Comparison of ENCODE assay signal across 8 mouse cellular contexts in genomic region chr10:118121047-118121936, GRCm38 (mm10). TPM values are rescaled to one million over a fixed set of nuclear protein-coding genes. Genes with fewer than 3 reads are reported as not detected.
DNase-seq lines count a peak whose midpoint lies in the region; ATAC-seq lines count a peak whose summit lies in the region.

No protein-coding gene starts in this region.

- H3K36me3 ChIP-seq in embryonic facial prominence, embryonic 14.5 days (ENCODE audit: control insufficient read depth, insufficient read depth, low read length) = no peaks in the 10 kb centered on the region

- H3K4me1 ChIP-seq in embryonic facial prominence, embryonic 14.5 days (ENCODE audit: control insufficient read depth, insufficient read depth, low read length) = peaks cover 3% of the 10 kb centered on the region; the same call in 1 of the 2 replicates

- intact Hi-C loops in heart, postnatal 14 days (cut with DNase I) = no loop called here

- H3K9me3 ChIP-seq in embryonic facial prominence, embryonic 14.5 days (ENCODE audit: control insufficient read depth, low read length) = no peaks in the 10 kb centered on the region

- peak overlapping the region; percentile 28 for H3K4me2 ChIP-seq in embryonic facial prominence, embryonic 14.5 days (ENCODE audit: low read depth, low read length)

- H3K27me3 ChIP-seq in embryonic facial prominence, embryonic 14.5 days (replicated peaks; ENCODE audit: control insufficient read depth, insufficient read depth, low read length) = no peaks in the 10 kb centered on the region

- 66% methylated on average over 25 of the region's 25 CpGs for whole genome bisulfite sequencing in embryonic facial prominence, embryonic 14.5 days

- peak overlapping the region; percentile 54; the same call in 1 of the 2 replicates for H3K27ac ChIP-seq in embryonic facial prominence, embryonic 14.5 days (replicated peaks; ENCODE audit: low read depth, low read length)

- no peak overlapping the region for H3K4me3 ChIP-seq in embryonic facial prominence, embryonic 14.5 days (ENCODE audit: low read depth, low read length)

- ATAC-seq in embryonic facial prominence, embryonic 14.5 days (ENCODE audit: low read depth) = peak; percentile 63
- peak; percentile 87 for ATAC-seq in megakaryocyte, adult 5-6 weeks (ENCODE audit: poor library complexity, severe bottlenecking)
- ATAC-seq in megakaryocyte-erythroid progenitor cell, adult 5-6 weeks (replicated peaks; ENCODE audit: low FRiP score, low TSS enrichment, poor library complexity, severe bottlenecking) = no peak

- peak; percentile 89 for DNase-seq in 416B (ENCODE audit: low read depth)
- DNase-seq in embryonic facial prominence, embryonic 14.5 days (ENCODE audit: low spot score) = peak; percentile 79
- peak; percentile 34 to 36 for DNase-seq in heart, postnatal 14 days
- DNase-seq in right cerebral cortex, postnatal 36 days (ENCODE audit: low spot score in 2 of 2) = no peak
- DNase-seq in left cerebral cortex, adult 8-10 months (ENCODE audit: low spot score in 2 of 2) = no peak
- no peak for DNase-seq in c-Kit-positive CD71-positive TER-119-positive erythroid progenitor cells, embryonic 14.5 days (ENCODE audit: low spot score)

- H3K9ac ChIP-seq in embryonic facial prominence, embryonic 14.5 days (ENCODE audit: low read depth, low read length) = no peak overlapping the region

RNA-seq across cellular contexts. Expression of gene Mdm1, which starts 20.3 kb away (rescaled TPM):
- 27.2 and 31.7 TPM in 2 replicates for polyA plus RNA-seq in embryonic facial prominence, embryonic 14.5 days (2014; fragmentation: Nextera tagmentation; extraction: Ambion mirVana)
- 1 to 10 TPM; 4.5 to 5.2 TPM for total RNA-seq in heart, postnatal 14 days (2021)
- total RNA-seq in megakaryocyte, adult 5-6 weeks (2015) = 14.9 and 16.4 TPM in 2 replicates
- total RNA-seq in megakaryocyte, adult 5-6 weeks (2017) = 21.1 and 49.6 TPM in 2 replicates
- total RNA-seq in left cerebral cortex, adult 8-10 months (2022) = 1 to 10 TPM; 6.2 to 9.9 (median 7.2) TPM
- 10.9 and 13.6 TPM in 2 replicates for total RNA-seq in megakaryocyte-erythroid progenitor cell, adult 5-6 weeks (2014; fragmentation: Nextera tagmentation)
- 25.2 and 29.6 TPM in 2 replicates for total RNA-seq in megakaryocyte-erythroid progenitor cell, adult 5-6 weeks (2017)

Comparison
In these comparisons a context has a peak if more than half of its experiments do, and no peak if none do; other contexts are left out.
1. DNase-seq: peak in 416B (single experiment), embryonic facial prominence, embryonic 14.5 days (single experiment) and heart, postnatal 14 days (2 of 2); none in right cerebral cortex, postnatal 36 days (0 of 2), left cerebral cortex, adult 8-10 months (0 of 2) and c-Kit-positive CD71-positive TER-119-positive erythroid progenitor cells, embryonic 14.5 days (single experiment).